Mouse (Mus musculus) liver, adult 2 months (tissue): Measurements from ENCODE around the gene Nmi.

ENCODE experiments used
- CTCF ChIP-seq: fragments of 200-500 bp; IDR thresholded peaks from 2 replicates; pipeline ENCODE4 v1.5.1; 2011; ENCODE audit warnings: low read depth, low read length, control low read depth
- POLR2A ChIP-seq: fragments of 200-500 bp; IDR thresholded peaks from 2 replicates; pipeline ENCODE4 v1.6.1; 2011; ENCODE audit warnings: low read length, control low read depth; ENCODE audit not compliant: insufficient read depth; ENCODE audit errors: extremely low read depth

GRCm38 (mm10) chr2:52006380-52006779 is 33.1 kb upstream of the Nmi start:
- TF ChIP-seq POLR2A (no peak), CTCF (no peak)
